Mouse (Mus musculus): ENCODE measurements around the gene Man2c1. TPM values are rescaled to one million over a fixed set of nuclear protein-coding genes. Genes with fewer than 3 reads are reported as not detected.
A peak's percentile ranks its signal among the peaks of the same experiment; 100 is the strongest.

Man2c1 gene
- 17.5 and 18.0 TPM in 2 replicates for polyA plus RNA-seq (2014; fragmentation: Nextera tagmentation; extraction: Ambion mirVana)

DNA sequence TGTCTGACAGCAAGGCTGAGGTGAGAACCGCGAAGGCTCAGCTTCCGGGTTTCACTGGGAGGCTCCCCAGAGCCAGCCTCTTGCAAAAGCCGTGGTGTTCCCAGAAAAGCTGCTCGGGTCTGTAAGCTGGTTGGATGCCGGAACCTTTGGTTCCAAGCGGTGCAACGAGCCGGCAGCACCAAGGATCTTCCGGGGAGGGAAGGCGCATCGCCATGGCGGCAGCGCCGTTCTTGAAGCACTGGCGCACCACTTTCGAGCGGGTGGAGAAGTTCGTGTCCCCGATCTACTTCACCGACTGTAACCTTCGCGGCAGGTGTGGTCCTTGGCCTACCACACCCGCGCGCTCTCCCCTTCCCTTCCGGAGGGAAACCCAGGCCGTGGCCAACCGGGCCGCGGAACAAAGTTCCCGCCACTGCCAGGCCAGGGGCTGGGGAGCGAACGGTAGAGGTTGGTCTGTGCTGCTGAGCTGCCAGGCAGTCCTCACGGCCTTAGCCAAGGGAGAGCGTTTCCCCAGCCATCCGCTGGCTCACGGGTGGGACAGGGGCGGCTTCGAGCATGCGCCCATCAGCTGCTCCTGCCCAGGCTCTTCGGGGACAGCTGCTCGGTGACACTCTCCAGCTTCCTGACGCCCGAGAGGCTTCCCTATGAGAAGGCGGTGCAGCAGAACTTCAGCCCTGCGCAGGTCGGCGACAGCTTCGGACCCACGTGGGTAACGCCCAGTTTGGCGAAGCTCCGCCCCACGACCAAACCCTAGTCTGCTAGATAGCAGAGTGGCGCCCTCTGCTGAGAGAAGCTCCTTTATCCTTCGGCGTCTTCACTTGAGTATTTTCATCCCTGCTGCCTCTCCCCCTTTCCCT, at the start of gene Man2c1:
TSS of gene Man2c1 (plus strand) at position 114 of the 857 bp plus-strand sequence.
- DNase-seq (ENCODE audit: low spot score, missing footprints) = peak; percentile 99
- H3K4me3 ChIP-seq (ENCODE audit: low read depth, low read length) = peak within 1 kb of the TSS; percentile 70
- peaks cover 11% of the 10 kb centered on the region; the same call in 1 of the 2 replicates for H3K36me3 ChIP-seq (ENCODE audit: control insufficient read depth, insufficient read depth, low read length)
- under 1% methylated on average over 58 of the region's 58 CpGs for WGBS
- peak within 1 kb of the TSS; percentile 67 for H3K9ac ChIP-seq (ENCODE audit: low read length)
- peak within 1 kb of the TSS; percentile 76 for H3K4me2 ChIP-seq
- no peaks in the 10 kb centered on the region for H3K9me3 ChIP-seq (ENCODE audit: control insufficient read depth, low read length)
- peak; percentile 93 for ATAC-seq (ENCODE audit: low FRiP score)
- H3K27ac ChIP-seq (ENCODE audit: low read depth, low read length) = peak within 1 kb of the TSS; percentile 74
- H3K27me3 ChIP-seq (ENCODE audit: control insufficient read depth, insufficient read depth, low read length) = no peaks in the 10 kb centered on the region
- H3K4me1 ChIP-seq (ENCODE audit: control insufficient read depth, insufficient read depth, low read length) = peaks cover 10% of the 10 kb centered on the region

DNA sequence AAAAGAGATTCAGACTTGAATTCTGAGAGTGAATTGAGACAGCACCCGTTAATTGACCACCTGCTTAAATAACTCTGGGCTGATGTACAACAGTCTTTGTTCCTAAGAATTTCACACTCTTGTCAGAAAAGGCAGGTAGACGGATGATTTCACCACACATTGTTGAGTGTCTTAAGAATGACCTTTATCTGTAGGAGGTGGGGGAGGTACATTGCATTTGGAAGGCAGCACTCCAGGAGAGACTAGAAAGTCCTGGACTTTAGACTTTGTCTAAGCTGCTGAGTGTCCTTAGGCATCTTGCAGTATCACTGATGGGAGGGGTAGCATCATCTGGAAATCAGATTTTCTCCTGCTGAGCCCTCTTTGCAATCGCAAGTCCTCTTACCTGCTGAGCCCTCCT, 48.3 kb upstream of the Man2c1 start:
- no peak overlapping the region for H3K4me3 ChIP-seq (ENCODE audit: low read depth, low read length)

GRCm38 (mm10) chr9:57117261-57117755, 13.2 kb upstream of the Man2c1 start:
- no peak overlapping the region for H3K9ac ChIP-seq (ENCODE audit: low read length)
- no peak overlapping the region for H3K4me2 ChIP-seq
- H3K36me3 ChIP-seq (ENCODE audit: control insufficient read depth, insufficient read depth, low read length) = peaks cover 17% of the 10 kb centered on the region
- H3K27me3 ChIP-seq (ENCODE audit: control insufficient read depth, insufficient read depth, low read length) = no peaks in the 10 kb centered on the region
- ATAC-seq (ENCODE audit: low FRiP score) (no peak), DNase-seq (ENCODE audit: low spot score, missing footprints) (no peak)
- H3K4me3 ChIP-seq (ENCODE audit: low read depth, low read length) = no peak overlapping the region
- no peak overlapping the region for H3K27ac ChIP-seq (ENCODE audit: low read depth, low read length)
- H3K9me3 ChIP-seq (ENCODE audit: control insufficient read depth, low read length) = no peaks in the 10 kb centered on the region
- H3K4me1 ChIP-seq (ENCODE audit: control insufficient read depth, insufficient read depth, low read length) = no peaks in the 10 kb centered on the region
- 92% methylated on average over 13 of the region's 13 CpGs for whole genome bisulfite sequencing

More for the DNA sequence above, 48.3 kb upstream of the Man2c1 start:
- Histone ChIP-seq H3K9ac (ENCODE audit: low read length) (no peak overlapping the region), H3K36me3 (ENCODE audit: control insufficient read depth, insufficient read depth, low read length) (no peaks in the 10 kb centered on the region; the same call in none of the 2 replicates), H3K27me3 (ENCODE audit: control insufficient read depth, insufficient read depth, low read length) (no peaks in the 10 kb centered on the region), H3K27ac (ENCODE audit: low read depth, low read length) (no peak overlapping the region), H3K9me3 (ENCODE audit: control insufficient read depth, low read length) (no peaks in the 10 kb centered on the region), H3K4me2 (no peak overlapping the region), H3K4me1 (ENCODE audit: control insufficient read depth, insufficient read depth, low read length) (peaks cover 2% of the 10 kb centered on the region; the same call in 1 of the 2 replicates)
- no peak for DNase-seq (ENCODE audit: low spot score, missing footprints)
- 90% methylated on average over 3 of the region's 3 CpGs for WGBS
- no peak for ATAC-seq (ENCODE audit: low FRiP score)

DNA sequence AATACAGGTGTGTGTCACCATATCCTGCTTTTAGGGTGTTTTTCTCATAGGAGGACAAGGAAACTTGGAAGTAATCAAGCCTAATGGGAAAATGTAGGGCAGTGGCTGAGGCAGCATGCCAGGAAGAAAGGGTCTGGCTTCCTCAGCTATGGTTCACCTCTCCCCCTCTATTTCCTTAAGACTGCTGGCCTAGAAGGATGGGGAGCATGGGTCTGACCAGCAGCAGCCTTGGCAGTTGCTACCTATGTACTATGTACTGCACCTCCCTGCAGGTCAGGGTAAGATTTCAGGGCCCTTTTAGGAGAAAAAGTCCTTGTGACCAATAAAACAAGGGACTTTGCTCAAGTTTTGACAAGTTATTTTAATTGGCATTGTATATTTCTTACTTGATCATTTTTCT, 849 bp upstream of the Man2c1 start:
- Histone ChIP-seq H3K27ac (ENCODE audit: low read depth, low read length) (no peak overlapping the region), H3K4me2 (peak overlapping the region; percentile 76), H3K9ac (ENCODE audit: low read length) (no peak overlapping the region), H3K4me3 (ENCODE audit: low read depth, low read length) (no peak overlapping the region), H3K9me3 (ENCODE audit: control insufficient read depth, low read length) (no peaks in the 10 kb centered on the region), H3K27me3 (ENCODE audit: control insufficient read depth, insufficient read depth, low read length) (no peaks in the 10 kb centered on the region), H3K4me1 (ENCODE audit: control insufficient read depth, insufficient read depth, low read length) (peaks cover 10% of the 10 kb centered on the region), H3K36me3 (ENCODE audit: control insufficient read depth, insufficient read depth, low read length) (peaks cover 15% of the 10 kb centered on the region)
- ATAC-seq (ENCODE audit: low FRiP score) (no peak), DNase-seq (ENCODE audit: low spot score, missing footprints) (peak; percentile 81)

- Histone ChIP-seq H3K36me3 (ENCODE audit: control insufficient read depth, insufficient read depth, low read length) (peaks cover 9% of the 10 kb centered on the region; the same call in 1 of the 2 replicates), H3K27ac (ENCODE audit: low read depth, low read length) (no peak overlapping the region), H3K4me3 (ENCODE audit: low read depth, low read length) (no peak overlapping the region), H3K9ac (ENCODE audit: low read length) (no peak overlapping the region), H3K27me3 (ENCODE audit: control insufficient read depth, insufficient read depth, low read length) (no peaks in the 10 kb centered on the region), H3K4me2 (no peak overlapping the region), H3K9me3 (ENCODE audit: control insufficient read depth, low read length) (no peaks in the 10 kb centered on the region), H3K4me1 (ENCODE audit: control insufficient read depth, insufficient read depth, low read length) (no peaks in the 10 kb centered on the region)
- DNase-seq (ENCODE audit: low spot score, missing footprints) (no peak), ATAC-seq (ENCODE audit: low FRiP score) (no peak)
- WGBS = 85% methylated on average over 6 of the region's 6 CpGs
These were observed 6.8 kb downstream of the Man2c1 start for GRCm38 (mm10) chr9:57137246-57137645.

DNA sequence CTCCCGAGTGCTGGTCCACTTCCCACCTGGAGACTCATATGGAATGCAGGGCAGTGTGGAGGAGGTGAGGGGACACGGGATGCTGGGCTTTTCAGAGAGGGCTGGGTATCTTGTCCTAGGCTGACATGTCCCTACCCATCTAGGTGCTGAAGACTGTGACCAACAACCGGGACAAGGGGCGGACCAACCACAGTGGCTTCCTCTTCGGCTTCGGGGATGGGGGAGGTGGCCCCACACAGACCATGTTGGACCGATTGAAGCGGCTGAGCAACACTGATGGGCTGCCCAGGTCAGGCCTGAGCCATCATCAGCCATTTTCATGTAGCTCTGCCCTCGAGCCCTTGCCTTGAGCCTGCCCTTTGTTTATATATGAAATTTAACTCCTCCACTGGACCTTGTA, 7.3 kb downstream of the Man2c1 start:
- Histone ChIP-seq H3K36me3 (ENCODE audit: control insufficient read depth, insufficient read depth, low read length) (peaks cover 11% of the 10 kb centered on the region; the same call in 1 of the 2 replicates), H3K9me3 (ENCODE audit: control insufficient read depth, low read length) (no peaks in the 10 kb centered on the region), H3K4me3 (ENCODE audit: low read depth, low read length) (no peak overlapping the region), H3K4me1 (ENCODE audit: control insufficient read depth, insufficient read depth, low read length) (no peaks in the 10 kb centered on the region), H3K9ac (ENCODE audit: low read length) (no peak overlapping the region), H3K27me3 (ENCODE audit: control insufficient read depth, insufficient read depth, low read length) (no peaks in the 10 kb centered on the region), H3K27ac (ENCODE audit: low read depth, low read length) (no peak overlapping the region), H3K4me2 (no peak overlapping the region)
- ATAC-seq (ENCODE audit: low FRiP score) (no peak), DNase-seq (ENCODE audit: low spot score, missing footprints) (no peak)
- WGBS = 92% methylated on average over 9 of the region's 9 CpGs

DNA sequence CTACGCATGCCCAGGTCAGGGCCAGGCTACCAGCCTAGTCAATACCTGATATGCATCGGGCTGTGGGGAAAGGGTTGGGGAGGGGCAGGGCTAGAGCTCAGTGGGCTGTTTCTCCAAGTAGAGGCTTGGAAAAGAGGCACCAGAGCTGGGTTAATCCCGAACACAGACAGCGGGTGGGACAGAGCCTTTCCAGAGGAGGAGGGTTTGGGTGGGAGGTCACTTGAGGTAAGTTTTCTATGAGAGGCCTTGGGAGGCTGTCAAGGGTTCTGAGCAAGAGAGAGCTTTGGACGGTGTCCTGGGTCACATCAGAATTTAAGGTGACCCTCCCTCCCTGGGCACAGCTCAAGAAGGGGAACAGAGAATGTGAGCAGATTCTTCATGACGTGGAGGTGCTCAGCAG, 8.0 kb downstream of the Man2c1 start:
- peaks cover 11% of the 10 kb centered on the region; the same call in 1 of the 2 replicates for H3K36me3 ChIP-seq (ENCODE audit: control insufficient read depth, insufficient read depth, low read length)
- DNase-seq (ENCODE audit: low spot score, missing footprints) (peak; percentile 81), ATAC-seq (ENCODE audit: low FRiP score) (no peak)
- H3K4me1 ChIP-seq (ENCODE audit: control insufficient read depth, insufficient read depth, low read length) = no peaks in the 10 kb centered on the region
- no peak overlapping the region for H3K4me2 ChIP-seq
- WGBS = 93% methylated on average over 6 of the region's 6 CpGs
- no peak overlapping the region for H3K9ac ChIP-seq (ENCODE audit: low read length)
- no peak overlapping the region for H3K27ac ChIP-seq (ENCODE audit: low read depth, low read length)
- no peak overlapping the region for H3K4me3 ChIP-seq (ENCODE audit: low read depth, low read length)
- no peaks in the 10 kb centered on the region for H3K9me3 ChIP-seq (ENCODE audit: control insufficient read depth, low read length)
- H3K27me3 ChIP-seq (ENCODE audit: control insufficient read depth, insufficient read depth, low read length) = no peaks in the 10 kb centered on the region

DNA sequence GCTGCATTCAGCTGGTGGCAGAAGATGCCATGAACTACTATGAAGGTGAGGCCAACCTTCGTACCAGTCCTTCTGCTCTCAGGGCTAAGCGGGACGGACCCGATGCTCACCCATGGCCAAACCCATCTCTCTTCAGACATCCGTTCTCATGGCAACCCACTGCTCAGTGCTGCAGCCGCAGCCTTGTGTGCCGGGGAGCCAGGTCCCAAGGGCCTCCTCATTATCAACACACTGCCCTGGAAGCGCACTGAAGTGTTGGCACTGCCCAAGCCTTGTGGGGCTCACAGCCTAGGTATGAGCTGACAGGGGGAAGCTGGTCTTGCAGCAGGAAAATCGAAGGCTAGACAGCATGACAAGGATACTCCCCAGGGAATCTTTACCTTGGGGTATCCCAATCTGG, 8.6 kb downstream of the Man2c1 start:
- Histone ChIP-seq H3K36me3 (ENCODE audit: control insufficient read depth, insufficient read depth, low read length) (peaks cover 11% of the 10 kb centered on the region; the same call in 1 of the 2 replicates), H3K4me1 (ENCODE audit: control insufficient read depth, insufficient read depth, low read length) (no peaks in the 10 kb centered on the region), H3K9me3 (ENCODE audit: control insufficient read depth, low read length) (no peaks in the 10 kb centered on the region), H3K27me3 (ENCODE audit: control insufficient read depth, insufficient read depth, low read length) (no peaks in the 10 kb centered on the region), H3K4me3 (ENCODE audit: low read depth, low read length) (no peak overlapping the region), H3K9ac (ENCODE audit: low read length) (no peak overlapping the region), H3K4me2 (no peak overlapping the region), H3K27ac (ENCODE audit: low read depth, low read length) (no peak overlapping the region)
- WGBS = 87% methylated on average over 9 of the region's 9 CpGs
- DNase-seq (ENCODE audit: low spot score, missing footprints) (peak; percentile 60), ATAC-seq (ENCODE audit: low FRiP score) (0 out of 2 replicates have a peak, but pooled peaks have one; percentile 5)

DNA sequence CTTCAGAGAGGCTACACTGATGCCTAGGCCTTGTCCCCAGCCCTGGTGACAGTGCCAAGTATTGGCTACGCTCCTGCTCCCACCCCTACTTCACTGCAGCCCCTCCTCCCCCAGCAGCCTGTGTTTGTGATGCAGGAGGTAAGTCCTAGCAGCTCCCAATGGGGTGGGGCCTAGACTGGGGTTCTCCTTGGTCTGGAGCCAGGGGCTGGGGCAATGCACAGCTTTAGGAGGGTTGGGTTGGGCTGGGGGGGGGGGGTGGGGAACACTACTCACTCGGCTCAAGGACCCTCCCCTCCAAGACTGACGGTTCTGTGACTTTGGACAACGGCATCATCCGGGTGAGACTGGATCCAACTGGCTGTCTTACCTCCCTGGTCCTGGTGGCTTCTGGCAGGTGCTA, 9.1 kb downstream of the Man2c1 start:
- H3K4me2 ChIP-seq = no peak overlapping the region
- H3K9ac ChIP-seq (ENCODE audit: low read length) = no peak overlapping the region
- peaks cover 11% of the 10 kb centered on the region; the same call in 1 of the 2 replicates for H3K36me3 ChIP-seq (ENCODE audit: control insufficient read depth, insufficient read depth, low read length)
- H3K4me1 ChIP-seq (ENCODE audit: control insufficient read depth, insufficient read depth, low read length) = no peaks in the 10 kb centered on the region
- DNase-seq (ENCODE audit: low spot score, missing footprints) = no peak
- no peaks in the 10 kb centered on the region for H3K27me3 ChIP-seq (ENCODE audit: control insufficient read depth, insufficient read depth, low read length)
- WGBS = 88% methylated on average over 5 of the region's 5 CpGs
- H3K4me3 ChIP-seq (ENCODE audit: low read depth, low read length) = no peak overlapping the region
- 0 out of 2 replicates have a peak, but pooled peaks have one; percentile 24 for ATAC-seq (ENCODE audit: low FRiP score)
- no peak overlapping the region for H3K27ac ChIP-seq (ENCODE audit: low read depth, low read length)
- H3K9me3 ChIP-seq (ENCODE audit: control insufficient read depth, low read length) = no peaks in the 10 kb centered on the region
